Mouse (Mus musculus): ENCODE results near the gene Camta1.

- TF ChIP-seq CTCF (conservative IDR thresholded peaks at IDR 0.05; ENCODE audit: insufficient read depth, insufficient read length, low read depth, low read length): no peak
- TF ChIP-seq POLR2A (IDR thresholded peaks at IDR 0.05; ENCODE audit: low read depth, low read length): no peak
Measured at GRCm38 (mm10) chr4:151767786-151768185, 93.9 kb downstream of the Camta1 start.
